Mouse (Mus musculus) G1E-ER4 (cell line): ENCODE measurements around the gene C2cd4a. TPM values are rescaled to one million over a fixed set of nuclear protein-coding genes. Genes with fewer than 3 reads are reported as not detected.

Source experiments
- GATA1 ChIP-seq: IDR thresholded peaks from one replicate; pipeline ENCODE4 v1.8.0; 2012; ENCODE audit warnings: low read length, inconsistent platforms
- polyA plus RNA-seq: library from polyadenylated mRNA; stranded (reverse); fragments of >175 nt; gene quantifications from 2 replicates; pipeline ENCODE4 v1.2.3, GENCODE M21; 2012

The C2cd4a gene
- polyA plus RNA-seq, 1 experiment: 82.0 TPM

- no peak for TF ChIP-seq GATA1
These were observed 21.0 kb downstream of the C2cd4a start for GRCm38 (mm10) chr9:67811116-67811515.

- no peak for TF ChIP-seq GATA1
These were observed 21.6 kb downstream of the C2cd4a start for GRCm38 (mm10) chr9:67810527-67810926.

GRCm38 (mm10) chr9:67807000-67807399, 25.1 kb downstream of the C2cd4a start:
- no peak for TF ChIP-seq GATA1

GRCm38 (mm10) chr9:67802241-67802640, 29.9 kb downstream of the C2cd4a start:
- TF ChIP-seq GATA1: no peak

- no peak for TF ChIP-seq GATA1
These were observed 32.9 kb downstream of the C2cd4a start for GRCm38 (mm10) chr9:67799078-67799819.

- no peak for TF ChIP-seq GATA1
These were observed 36.9 kb downstream of the C2cd4a start for GRCm38 (mm10) chr9:67795205-67795675.

GRCm38 (mm10) chr9:67794668-67795067, 37.5 kb downstream of the C2cd4a start:
- no peak for TF ChIP-seq GATA1

- TF ChIP-seq GATA1: no peak
These were observed 37.9 kb downstream of the C2cd4a start for GRCm38 (mm10) chr9:67794216-67794615.

GRCm38 (mm10) chr9:67793501-67793900, 38.6 kb downstream of the C2cd4a start:
- TF ChIP-seq GATA1: no peak

GRCm38 (mm10) chr9:67792405-67792804, 39.7 kb downstream of the C2cd4a start:
- TF ChIP-seq GATA1: no peak

GRCm38 (mm10) chr9:67787671-67788070, 44.5 kb downstream of the C2cd4a start:
- TF ChIP-seq GATA1: no peak

GRCm38 (mm10) chr9:67786311-67786710, 45.8 kb downstream of the C2cd4a start:
- TF ChIP-seq GATA1: no peak

GRCm38 (mm10) chr9:67783925-67784324, 48.2 kb downstream of the C2cd4a start:
- no peak for TF ChIP-seq GATA1

- no peak for TF ChIP-seq GATA1
These were observed 48.7 kb downstream of the C2cd4a start for GRCm38 (mm10) chr9:67783464-67783863.

GRCm38 (mm10) chr9:67782786-67783185, 49.3 kb downstream of the C2cd4a start:
- no peak for TF ChIP-seq GATA1

Other genes with a start within 250 kb of the C2cd4a start
- not detected in 2 replicates for gene C2cd4b, start 72.9 kb downstream of the C2cd4a start, polyA plus RNA-seq
- gene Vps13c, start 8.1 kb upstream of the C2cd4a start, polyA plus RNA-seq: 5.4 and 15.9 TPM in 2 replicates